Mouse (Mus musculus) ZHBTc4 (cell line): ENCODE results near the gene Nudt17.
"Not testable (repeated sequence)": the region's sequence is repeated elsewhere in the genome, so short reads cannot be mapped to it uniquely, and the experiment has no call there.

Experiments
- DNase-seq: peaks from one replicate; pipeline ENCODE4 v3.0.0-alpha.2; 2011; ENCODE audit warnings: low read depth, low spot score

The Nudt17 gene

GRCm38 (mm10) chr3:96671519-96671918, 36.8 kb downstream of the Nudt17 start:
- no peak for DNase-seq

GRCm38 (mm10) chr3:96669727-96670468, 38.5 kb downstream of the Nudt17 start, which contains the start of gene Ankrd35:
Gene Ankrd35 (plus strand): TSS chr3:96670131.
- peak; percentile 98 for DNase-seq

GRCm38 (mm10) chr3:96668424-96669067, 39.8 kb downstream of the Nudt17 start:
- no peak for DNase-seq

GRCm38 (mm10) chr3:96667316-96667715, 41.0 kb downstream of the Nudt17 start:
- DNase-seq = peak; percentile 83

GRCm38 (mm10) chr3:96666916-96667315, 41.4 kb downstream of the Nudt17 start:
- no peak for DNase-seq

- DNase-seq = not testable (repeated sequence)
Measured at GRCm38 (mm10) chr3:96665732-96666363, 42.5 kb downstream of the Nudt17 start.

- peak; percentile 98 for DNase-seq
Measured at GRCm38 (mm10) chr3:96663432-96664239, 44.7 kb downstream of the Nudt17 start.

GRCm38 (mm10) chr3:96662731-96663316, 45.5 kb downstream of the Nudt17 start:
- no peak for DNase-seq

GRCm38 (mm10) chr3:96660901-96661300, 47.5 kb downstream of the Nudt17 start:
- DNase-seq = no peak
